Mouse (Mus musculus) liver, embryonic 11.5 days (tissue): ENCODE data around the gene Tmem239. TPM values are rescaled to one million over a fixed set of nuclear protein-coding genes. Genes with fewer than 3 reads are reported as not detected.
A peak's percentile ranks its signal among the peaks of the same experiment; 100 is the strongest.

Source experiments
- ATAC-seq: fragments of 200-750 bp; cut with Nextera tagmentation; replicated peaks from 2 replicates; pipeline ENCODE4 v1.8.0; 2017; ENCODE audit warnings: moderate number of reproducible peaks, mild to moderate bottlenecking, moderate TSS enrichment, moderate library complexity; ENCODE audit not compliant: low FRiP score
- DNase-seq: peaks from one replicate; pipeline ENCODE4 v3.0.0-alpha.2; 2017; ENCODE audit warnings: low spot score
- H3K27ac ChIP-seq: fragments of 300-500 bp; sonication (generic); 2 replicates; pipeline ENCODE4 v1.5.1; 2014; ENCODE audit warnings: mild to moderate bottlenecking, low read depth, low read length, control low read depth
- H3K27me3 ChIP-seq: fragments of 300-500 bp; sonication (generic); replicated peaks from 2 replicates; pipeline ENCODE4 v1.6.1; 2014; ENCODE audit warnings: low read length, mixed read lengths; ENCODE audit not compliant: control insufficient read depth, insufficient read depth
- H3K36me3 ChIP-seq: fragments of 300-500 bp; sonication (generic); 2 replicates; pipeline ENCODE4 v1.6.1; 2014; ENCODE audit warnings: mild to moderate bottlenecking, low read length, moderate library complexity, mixed read lengths; ENCODE audit not compliant: control insufficient read depth, insufficient read depth
- H3K4me1 ChIP-seq: fragments of 300-500 bp; sonication (generic); replicated peaks from 2 replicates; pipeline ENCODE4 v1.6.1; 2014; ENCODE audit warnings: low read length, mixed read lengths; ENCODE audit not compliant: control insufficient read depth, insufficient read depth
- H3K4me2 ChIP-seq: fragments of 300-500 bp; sonication (generic); 2 replicates; pipeline ENCODE4 v1.6.1; 2014; ENCODE audit warnings: mild to moderate bottlenecking, control low read depth, moderate library complexity
- H3K4me3 ChIP-seq: fragments of 300-500 bp; sonication (generic); 2 replicates; pipeline ENCODE4 v1.5.1; 2014; ENCODE audit warnings: low read depth, low read length, control low read depth
- H3K9ac ChIP-seq: fragments of 300-500 bp; sonication (generic); 2 replicates; pipeline ENCODE4 v1.6.1; 2014; ENCODE audit warnings: low read depth, low read length, control low read depth
- H3K9me3 ChIP-seq: fragments of 300-500 bp; sonication (generic); 2 replicates; pipeline ENCODE4 v1.6.1; 2016; ENCODE audit warnings: low read length, inconsistent platforms, mixed read lengths; ENCODE audit not compliant: control insufficient read depth
- WGBS: fragments of 180-500 bp; shearing (Covaris S2); extraction: QIAGEN DNeasy Blood & Tissue Kit; methylation state at CpG from one replicate; pipeline ENCODE4 v1.1.7; 2014; 5-methylcytosine and 5-hydroxymethylcytosine counted together
- polyA plus RNA-seq: library from polyadenylated mRNA; unstranded; fragments of >200 nt; fragmentation: Nextera tagmentation; extraction: Ambion mirVana; gene quantifications from 2 replicates; pipeline ENCODE4 v1.2.1, GENCODE M21; 2014

The Tmem239 gene
- polyA plus RNA-seq, 1 experiment from 2014 or later: not detected

- Histone ChIP-seq H3K27me3 (no peaks in the 10 kb centered on the region), H3K4me3 (no peak overlapping the region), H3K9ac (no peak overlapping the region), H3K4me2 (no peak overlapping the region), H3K27ac (no peak overlapping the region), H3K36me3 (peaks cover 19% of the 10 kb centered on the region), H3K9me3 (no peaks in the 10 kb centered on the region), H3K4me1 (peaks cover 6% of the 10 kb centered on the region; the same call in 1 of the 2 replicates)
- WGBS: 92% methylated on average over 1 of the region's 1 CpGs
- DNase-seq (no peak), ATAC-seq (no peak)
Observed at GRCm38 (mm10) chr2:130436769-130437168, 30.5 kb downstream of the Tmem239 start.

- no peak overlapping the region for H3K4me2 ChIP-seq
- H3K4me1 ChIP-seq: peaks cover 6% of the 10 kb centered on the region; the same call in 1 of the 2 replicates
- peaks cover 33% of the 10 kb centered on the region for H3K36me3 ChIP-seq
- ATAC-seq (no peak), DNase-seq (no peak)
- no peak overlapping the region for H3K9ac ChIP-seq
- H3K9me3 ChIP-seq: no peaks in the 10 kb centered on the region
- no peaks in the 10 kb centered on the region for H3K27me3 ChIP-seq
- no peak overlapping the region for H3K27ac ChIP-seq
- WGBS: 87% methylated on average over 3 of the region's 3 CpGs
- no peak overlapping the region for H3K4me3 ChIP-seq
Observed at GRCm38 (mm10) chr2:130438861-130439260, 32.6 kb downstream of the Tmem239 start.

- WGBS: 86% methylated on average over 4 of the region's 4 CpGs
- Histone ChIP-seq H3K4me1 (peaks cover 6% of the 10 kb centered on the region; the same call in 1 of the 2 replicates), H3K36me3 (peaks cover 33% of the 10 kb centered on the region), H3K27me3 (no peaks in the 10 kb centered on the region), H3K27ac (no peak overlapping the region), H3K9me3 (no peaks in the 10 kb centered on the region), H3K4me2 (no peak overlapping the region), H3K4me3 (no peak overlapping the region), H3K9ac (no peak overlapping the region)
- no peak for DNase-seq
- ATAC-seq: peak; percentile 69
Observed at GRCm38 (mm10) chr2:130439840-130440480, 33.7 kb downstream of the Tmem239 start.

- Histone ChIP-seq H3K4me1 (peaks cover 6% of the 10 kb centered on the region; the same call in 1 of the 2 replicates), H3K27me3 (no peaks in the 10 kb centered on the region), H3K9me3 (no peaks in the 10 kb centered on the region), H3K4me3 (no peak overlapping the region), H3K27ac (no peak overlapping the region), H3K36me3 (peaks cover 33% of the 10 kb centered on the region), H3K4me2 (no peak overlapping the region), H3K9ac (no peak overlapping the region)
- DNase-seq (no peak), ATAC-seq (peak; percentile 64)
- WGBS: 82% methylated on average over 10 of the region's 10 CpGs
Observed at GRCm38 (mm10) chr2:130442162-130442561, 35.9 kb downstream of the Tmem239 start.

GRCm38 (mm10) chr2:130448449-130448848 lies 42.2 kb downstream of the Tmem239 start:
- ATAC-seq: no peak

GRCm38 (mm10) chr2:130449021-130449793 lies 42.9 kb downstream of the Tmem239 start:
- peak overlapping the region; percentile 87 for H3K4me3 ChIP-seq
- no peak for ATAC-seq
- no peak overlapping the region; the same call in 1 of the 2 replicates for H3K9ac ChIP-seq
- H3K27ac ChIP-seq: no peak overlapping the region; the same call in 1 of the 2 replicates
- no peaks in the 10 kb centered on the region for H3K27me3 ChIP-seq
- no peaks in the 10 kb centered on the region for H3K36me3 ChIP-seq
- H3K4me2 ChIP-seq: peak overlapping the region; percentile 95
- peaks cover 28% of the 10 kb centered on the region for H3K4me1 ChIP-seq
- no peak for DNase-seq
- no peaks in the 10 kb centered on the region for H3K9me3 ChIP-seq
- WGBS: 7% methylated on average over 17 of the region's 17 CpGs

More at GRCm38 (mm10) chr2:130448449-130448848, 42.2 kb downstream of the Tmem239 start:
- DNase-seq: no peak
- no peak overlapping the region for H3K9ac ChIP-seq
- H3K4me2 ChIP-seq: no peak overlapping the region
- H3K4me1 ChIP-seq: peaks cover 28% of the 10 kb centered on the region
- no peak overlapping the region for H3K27ac ChIP-seq
- H3K27me3 ChIP-seq: no peaks in the 10 kb centered on the region
- no peaks in the 10 kb centered on the region for H3K9me3 ChIP-seq
- H3K36me3 ChIP-seq: peaks cover 4% of the 10 kb centered on the region; the same call in 1 of the 2 replicates
- H3K4me3 ChIP-seq: no peak overlapping the region

GRCm38 (mm10) chr2:130449794-130450433 lies 43.6 kb downstream of the Tmem239 start, which contains the start of gene Ptpra:
Gene Ptpra (plus strand): TSS chr2:130450278.
- ATAC-seq: peak; percentile 97
- Histone ChIP-seq H3K27me3 (no peaks in the 10 kb centered on the region), H3K4me3 (peak within 1 kb of the TSS; percentile 87), H3K36me3 (no peaks in the 10 kb centered on the region), H3K4me2 (peak within 1 kb of the TSS; percentile 95), H3K9ac (peak within 1 kb of the TSS; percentile 81), H3K27ac (peak within 1 kb of the TSS; percentile 72), H3K9me3 (no peaks in the 10 kb centered on the region), H3K4me1 (peaks cover 35% of the 10 kb centered on the region)
- peak; percentile 96 for DNase-seq
- WGBS: 0% methylated on average over 46 of the region's 50 CpGs

- 0% methylated on average over 46 of the region's 47 CpGs for WGBS
- H3K27me3 ChIP-seq: no peaks in the 10 kb centered on the region
- H3K27ac ChIP-seq: peak overlapping the region; percentile 72; the same call in 1 of the 2 replicates
- H3K4me1 ChIP-seq: peaks cover 35% of the 10 kb centered on the region
- peak overlapping the region; percentile 81 for H3K9ac ChIP-seq
- peak overlapping the region; percentile 87 for H3K4me3 ChIP-seq
- no peaks in the 10 kb centered on the region for H3K36me3 ChIP-seq
- DNase-seq (no peak), ATAC-seq (peak; percentile 89)
- no peaks in the 10 kb centered on the region for H3K9me3 ChIP-seq
- peak overlapping the region; percentile 95 for H3K4me2 ChIP-seq
Observed at GRCm38 (mm10) chr2:130450434-130450796, 44.1 kb downstream of the Tmem239 start.
